Mouse (Mus musculus): ENCODE measurements at regions not wholly inside any gene's neighbourhood (a gene's known extent, or its start where the extent isn't known, plus 50 kb on each side); places are given as distances from the start of the nearest gene placed in this dataset.

DNA sequence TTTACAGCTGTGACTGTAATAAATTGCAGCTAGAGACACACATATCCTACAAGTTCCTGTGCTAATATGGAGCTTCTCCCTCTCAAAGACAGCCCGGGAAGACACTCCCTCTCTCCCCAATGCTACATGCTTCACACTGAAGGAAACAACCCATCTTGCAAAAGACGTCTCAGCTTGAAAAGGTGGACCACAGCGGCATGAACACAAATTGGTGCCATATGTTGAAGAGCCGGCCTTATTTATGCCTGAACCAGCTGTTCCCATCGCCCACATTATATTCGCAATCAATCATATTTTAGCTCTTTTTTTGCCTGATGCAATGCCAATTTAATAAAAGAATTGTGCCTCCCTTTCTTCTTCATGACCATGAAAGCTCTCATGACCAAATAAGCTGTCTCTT, 135.8 kb upstream of the Mast4 start:
- DNase-seq (ENCODE audit: low spot score) = no peak

DNA sequence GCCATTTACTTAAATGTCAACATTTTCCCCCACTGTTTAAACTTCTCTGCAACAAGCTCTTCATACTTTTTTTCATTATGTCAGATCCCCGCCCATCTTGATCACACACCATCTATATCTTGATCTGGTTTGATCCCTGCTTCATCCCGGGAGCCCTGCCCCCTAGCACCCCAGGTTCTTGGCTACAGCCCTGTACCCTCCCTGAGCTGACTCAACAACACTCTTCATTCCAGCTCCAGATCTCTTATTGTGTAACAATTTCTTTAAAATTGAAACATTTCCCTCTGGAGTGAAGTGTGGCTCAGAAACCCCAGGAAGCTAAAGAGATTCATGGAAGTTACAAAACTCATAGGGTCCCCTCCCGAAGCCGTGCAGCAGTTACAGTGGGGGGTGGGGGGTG, 126.2 kb upstream of the Mast4 start:
- DNase-seq (ENCODE audit: low spot score) = no peak

DNA sequence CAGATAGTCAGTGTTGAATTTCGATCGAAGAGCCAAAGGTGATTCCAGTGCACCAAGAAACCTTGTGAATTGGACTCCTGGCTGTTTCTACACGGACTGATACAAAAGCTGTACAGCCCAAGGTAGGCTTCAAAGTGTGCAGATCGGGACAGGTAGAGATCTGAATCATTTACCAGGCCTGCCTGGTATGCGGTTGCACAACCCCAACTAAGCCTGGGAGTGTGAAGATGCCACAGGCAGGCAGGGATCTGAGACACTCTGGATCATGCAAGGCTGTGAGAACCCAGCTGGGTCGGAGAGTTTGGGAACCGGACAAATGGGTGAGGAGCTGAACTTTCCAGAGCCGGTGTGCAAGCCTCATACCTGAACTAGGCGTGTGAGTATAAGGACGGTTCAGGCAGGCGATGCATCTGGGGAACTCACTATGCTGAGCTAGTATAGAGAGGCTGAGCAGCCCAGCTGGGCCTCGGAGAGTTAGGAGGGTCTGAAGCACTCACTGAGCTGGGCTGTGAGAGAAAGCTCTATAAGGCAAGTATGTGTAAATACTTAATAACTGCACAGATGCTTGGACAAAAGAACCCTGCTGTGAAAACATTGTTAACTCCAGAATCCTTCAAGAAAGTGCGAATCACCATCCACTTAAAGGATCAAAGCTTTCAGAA, 125.3 kb upstream of the Mast4 start:
- no peak for DNase-seq (ENCODE audit: low spot score)

DNA sequence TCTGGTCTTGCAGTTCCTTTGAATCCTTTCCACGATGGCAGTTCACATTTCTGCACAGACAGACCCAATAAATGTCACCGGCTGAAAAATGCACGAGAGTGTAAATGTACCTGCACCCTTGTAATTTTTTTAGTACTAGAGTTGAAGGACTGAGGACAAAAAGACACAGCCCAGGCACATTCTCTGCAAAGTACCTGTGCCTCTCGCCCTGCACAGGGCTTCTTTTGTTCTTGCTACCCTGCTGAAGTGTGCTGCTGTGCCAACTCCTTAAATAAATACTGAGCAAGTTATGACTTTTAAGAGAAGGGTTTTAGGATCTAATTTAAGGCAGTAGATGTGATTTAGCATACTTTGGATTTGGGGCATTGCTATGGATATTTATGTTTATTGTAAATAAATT, 118.5 kb upstream of the Mast4 start:
- no peak for DNase-seq (ENCODE audit: low spot score)

DNA sequence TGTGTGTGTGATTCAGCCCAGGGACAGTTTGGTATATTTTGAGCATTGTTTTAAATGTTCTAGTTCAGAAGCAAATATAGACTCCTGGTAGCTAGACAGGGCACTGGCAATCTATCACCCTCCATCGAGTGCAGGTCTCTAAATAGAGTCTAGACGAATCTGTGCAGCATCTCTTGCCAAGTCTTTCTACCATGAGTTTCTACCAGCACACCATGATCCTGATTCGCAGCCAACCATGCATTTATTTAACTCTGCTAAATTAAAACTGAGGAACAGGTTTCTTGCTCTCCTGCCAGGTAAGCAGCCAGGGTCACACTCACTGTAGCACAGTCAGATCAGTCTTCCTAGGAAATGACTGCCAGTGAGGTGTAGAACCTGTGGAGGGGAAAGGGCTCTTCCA, 96.3 kb upstream of the Mast4 start:
- no peak for DNase-seq (ENCODE audit: low spot score)

DNA sequence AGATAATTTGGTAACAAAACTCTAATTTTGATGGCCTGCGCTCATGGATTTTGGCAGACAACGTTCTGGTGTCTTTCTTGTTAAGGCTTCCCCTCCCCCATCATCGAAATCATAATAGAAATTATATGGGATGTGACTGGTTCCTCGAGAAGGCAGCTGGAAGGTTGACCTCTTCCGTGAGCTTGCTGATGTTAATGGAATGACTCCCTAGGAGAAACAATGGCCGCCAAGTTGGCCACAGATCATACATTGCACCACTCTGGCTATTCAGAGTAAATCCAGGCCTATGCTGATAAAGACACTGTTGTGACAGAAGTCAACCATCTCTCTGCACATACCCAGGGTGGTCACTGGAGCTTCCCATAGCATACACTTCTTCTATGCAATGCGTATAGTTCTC, 89.7 kb upstream of the Mast4 start:
- no peak for DNase-seq (ENCODE audit: low spot score)

DNA sequence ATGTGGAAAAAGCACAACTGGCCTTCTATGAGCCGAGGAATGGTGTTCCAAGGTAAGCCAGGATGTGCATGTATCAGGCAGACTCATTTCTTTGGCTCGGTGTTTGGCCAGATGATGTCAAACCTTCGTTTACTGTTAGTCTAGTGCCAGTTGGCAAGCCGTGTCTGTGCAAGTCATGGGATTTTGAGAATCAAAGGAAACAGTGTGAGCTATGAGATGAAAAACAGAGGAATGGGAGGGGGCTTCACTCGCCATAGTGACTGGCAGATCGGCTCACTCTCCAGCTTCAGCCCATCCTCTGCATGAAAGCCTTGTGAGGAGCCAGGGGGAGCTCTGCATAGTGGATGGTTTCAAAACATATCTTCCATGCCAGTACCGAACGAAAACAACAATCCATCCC, 89.1 kb upstream of the Mast4 start:
- no peak for DNase-seq (ENCODE audit: low spot score)

DNA sequence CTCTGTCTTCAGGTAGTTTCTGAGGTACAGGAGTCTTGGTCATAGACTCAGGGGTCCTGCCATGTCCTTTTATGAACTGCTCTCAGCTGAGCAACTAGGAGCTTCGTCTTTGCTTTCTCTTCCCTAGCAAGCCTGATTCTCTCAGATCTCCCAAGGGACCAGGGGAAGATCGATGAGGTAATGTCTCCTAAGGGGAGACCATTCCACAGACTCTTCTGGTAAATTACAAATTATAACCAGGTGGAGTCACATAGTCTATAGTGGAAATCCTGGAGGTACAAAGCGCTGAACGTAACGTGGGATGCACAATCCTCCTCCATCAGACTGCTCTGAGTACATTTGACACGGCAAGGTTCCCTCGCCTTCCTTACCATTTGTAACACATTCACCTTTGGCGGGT, 88.7 kb upstream of the Mast4 start:
- no peak for DNase-seq (ENCODE audit: low spot score)

DNA sequence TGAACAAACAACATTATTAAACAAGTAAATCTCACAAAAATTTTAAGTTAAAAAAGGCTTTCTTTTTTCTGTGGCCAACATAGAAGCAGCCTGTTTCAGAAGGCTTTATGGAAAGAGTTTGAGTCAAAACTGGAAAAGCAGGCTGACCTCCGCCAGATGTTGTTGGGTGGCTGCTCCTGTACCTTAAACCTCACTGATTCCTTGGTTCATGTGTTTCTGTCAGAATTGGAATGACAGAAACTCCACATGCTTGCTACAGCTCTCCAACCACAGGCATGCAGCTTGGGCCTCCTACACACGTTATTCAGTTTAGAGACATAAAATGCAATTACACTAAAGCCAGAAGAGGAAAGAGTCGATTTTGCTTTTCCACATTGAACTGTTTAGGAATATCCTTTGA, 84.8 kb upstream of the Mast4 start:
- DNase-seq (ENCODE audit: low spot score) = no peak

DNA sequence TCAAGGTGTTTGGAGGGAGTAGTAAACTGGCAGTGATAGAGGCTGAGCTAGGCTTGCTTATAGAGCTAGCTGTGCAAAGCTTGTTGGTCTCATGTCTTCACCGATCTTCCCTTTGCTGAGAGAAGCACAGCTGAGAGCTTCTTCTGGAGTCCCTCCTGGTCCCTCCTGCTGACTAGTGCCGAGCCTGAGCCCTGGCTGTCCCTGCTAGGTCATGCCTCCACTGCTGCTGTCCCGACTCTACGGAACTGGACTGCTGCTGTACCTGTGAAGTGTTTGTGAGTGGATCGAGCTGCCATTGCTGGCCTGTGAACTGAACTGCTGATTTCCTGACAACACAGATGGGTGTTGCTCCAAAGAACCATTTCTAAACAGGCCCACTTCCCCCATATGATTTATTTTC, 83.0 kb upstream of the Mast4 start:
- no peak for DNase-seq (ENCODE audit: low spot score)

DNA sequence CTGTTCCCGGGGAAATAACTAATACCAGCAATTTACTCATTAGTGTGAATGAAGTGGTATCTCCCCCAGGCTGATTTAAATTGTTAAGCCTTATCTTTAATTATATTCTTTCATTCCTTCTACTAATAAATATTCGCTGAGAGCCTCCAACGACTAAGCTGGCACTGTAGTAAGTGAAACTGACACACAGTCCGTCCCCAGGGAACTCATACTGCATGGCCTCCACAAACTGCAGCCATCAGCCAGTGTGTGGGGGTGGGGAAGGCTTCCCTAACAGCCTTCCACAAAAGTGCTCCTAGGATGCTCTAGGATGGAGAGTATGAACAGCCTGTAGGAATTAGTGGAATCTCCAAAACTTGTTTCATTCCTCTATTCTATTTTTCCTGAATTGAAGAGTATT, 81.0 kb upstream of the Mast4 start:
- DNase-seq (ENCODE audit: low spot score) = no peak

DNA sequence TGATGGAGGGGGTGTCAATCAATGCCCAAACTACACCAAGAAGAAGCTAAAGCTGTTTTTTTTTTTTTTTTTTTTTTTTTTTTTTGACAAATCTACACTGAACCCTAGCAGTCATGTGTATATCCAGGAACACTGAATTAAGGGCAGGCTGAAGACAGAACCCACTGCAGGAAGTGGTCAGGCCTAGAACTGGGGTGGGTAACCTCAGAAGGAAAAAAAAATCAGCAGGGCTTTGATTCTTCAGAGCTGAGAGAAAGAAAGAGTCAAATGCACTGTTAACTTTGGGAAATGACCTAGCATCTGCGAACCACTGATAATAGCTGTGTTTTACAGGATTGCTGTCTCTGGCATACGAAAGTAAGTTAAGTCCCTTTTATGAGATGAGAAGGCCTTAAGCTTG, 78.3 kb upstream of the Mast4 start:
- DNase-seq (ENCODE audit: low spot score) = no peak

DNA sequence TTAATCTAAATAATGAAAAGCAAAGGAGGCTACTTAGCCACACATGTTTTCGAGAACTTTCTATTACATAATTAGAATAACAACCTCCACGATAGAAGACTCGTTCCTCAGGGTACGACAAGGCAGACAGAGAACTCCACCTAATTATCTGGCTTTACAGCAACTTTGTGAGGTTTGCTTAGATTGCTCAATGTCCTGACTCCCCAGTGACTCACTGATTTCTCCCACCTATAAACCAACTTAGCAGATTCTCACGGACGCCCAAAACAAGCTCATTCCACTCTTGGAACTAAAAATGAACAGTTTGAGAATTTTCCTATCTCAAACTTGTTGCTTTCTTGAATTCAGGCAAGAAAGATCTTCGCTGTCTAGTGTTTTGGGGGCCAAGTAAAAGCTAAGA, 75.0 kb upstream of the Mast4 start:
- DNase-seq (ENCODE audit: low spot score) = no peak

DNA sequence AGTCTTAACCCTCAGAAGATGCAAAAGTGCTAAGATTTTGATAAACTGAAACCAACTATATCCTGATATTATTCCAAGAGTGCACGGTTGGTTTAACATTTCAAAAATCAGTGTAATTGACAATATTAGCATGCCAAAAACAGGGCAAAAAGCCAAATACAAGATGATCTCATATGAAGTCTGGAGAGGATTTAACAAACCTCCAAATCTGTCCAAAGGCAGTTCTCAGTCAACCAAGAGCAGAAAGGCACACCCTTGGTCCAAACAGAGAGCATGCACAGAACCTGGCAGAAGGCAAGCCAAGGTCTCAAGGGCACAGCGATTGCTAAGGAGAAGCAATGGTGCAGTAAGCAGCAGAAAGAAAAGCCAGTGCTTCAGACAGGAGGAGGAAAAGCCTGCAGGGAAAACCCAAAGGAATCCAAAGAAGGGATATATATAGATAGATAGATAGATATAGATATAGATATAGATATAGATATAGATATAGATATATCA, 62.3 kb upstream of the Mast4 start:
- no peak for DNase-seq (ENCODE audit: low spot score)

DNA sequence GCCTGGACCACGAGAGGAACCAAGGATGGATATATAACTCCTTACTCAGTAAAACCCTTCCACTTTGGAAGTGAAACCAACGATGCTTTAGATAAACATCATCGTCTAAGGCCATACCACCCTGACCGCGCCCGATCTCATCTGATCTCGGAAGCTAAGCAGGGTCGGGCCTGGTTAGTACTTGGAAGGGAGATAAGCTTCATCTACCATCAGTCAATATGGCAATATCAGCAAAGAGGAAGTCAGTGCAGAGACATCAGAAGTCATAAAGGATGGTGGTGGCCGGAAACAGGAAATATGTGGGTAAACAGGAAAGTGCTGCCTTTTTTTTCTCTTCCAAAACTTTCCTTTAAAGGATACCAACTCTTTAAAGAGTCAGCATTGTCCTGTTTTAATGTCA, 61.8 kb upstream of the Mast4 start:
- DNase-seq (ENCODE audit: low spot score) = no peak

DNA sequence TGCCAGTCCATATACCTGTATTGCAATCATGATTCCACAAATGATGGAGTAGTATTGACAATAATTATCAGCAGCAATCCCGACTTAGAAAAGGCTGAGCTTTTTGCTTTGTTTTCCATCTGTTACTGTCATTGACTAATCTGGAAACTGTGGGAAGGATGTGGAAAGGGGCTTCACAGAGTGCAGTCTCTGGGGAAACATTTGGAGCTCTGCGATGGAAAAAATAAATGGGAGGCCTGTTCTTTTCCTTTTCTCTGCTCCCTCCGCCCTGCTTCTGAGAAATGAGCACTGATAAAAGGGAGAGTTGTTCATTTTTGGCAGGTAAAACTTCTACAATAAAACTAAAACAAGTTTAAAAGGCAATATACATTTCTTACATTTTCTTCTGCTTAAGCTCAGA, 58.3 kb upstream of the Mast4 start:
- no peak for DNase-seq (ENCODE audit: low spot score)

DNA sequence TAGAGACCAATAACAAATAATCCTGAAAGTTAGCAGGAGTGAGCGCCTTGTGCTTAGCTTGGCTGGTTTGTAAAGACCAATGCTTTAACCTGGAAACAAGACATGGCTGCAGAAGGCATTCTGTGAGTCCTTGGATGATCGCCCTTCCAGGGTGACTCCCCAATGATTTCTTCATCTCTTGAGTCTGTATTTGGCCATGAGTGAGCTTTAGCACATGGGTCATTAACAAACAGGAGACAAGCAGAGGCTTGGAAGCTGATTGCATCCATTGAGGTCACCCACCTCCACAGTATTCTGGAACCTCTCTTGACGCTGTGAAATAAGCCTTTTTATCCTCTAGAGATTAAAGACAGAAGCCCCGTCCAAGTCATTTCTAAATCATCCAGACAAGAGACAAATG, 57.1 kb upstream of the Mast4 start:
- DNase-seq (ENCODE audit: low spot score) = no peak

DNA sequence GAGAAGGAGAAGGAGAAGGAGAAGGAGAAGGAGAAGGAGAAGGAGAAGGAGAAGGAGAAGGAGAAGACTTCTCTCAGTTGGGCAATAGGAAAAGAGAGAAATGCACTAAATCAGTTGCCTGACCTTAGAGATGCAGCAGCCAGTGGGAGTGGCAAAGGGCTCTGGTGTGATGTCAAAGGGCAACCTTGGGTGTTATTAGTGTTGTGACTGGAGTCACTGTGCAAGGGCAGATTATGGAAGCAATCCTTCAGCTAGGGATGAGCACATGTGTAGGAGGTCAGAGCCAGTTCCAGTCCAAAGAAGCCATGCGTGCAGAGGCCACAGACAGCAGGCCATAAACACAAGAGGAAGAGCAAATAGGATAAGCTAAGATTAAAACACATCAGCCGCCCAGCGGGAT, 56.7 kb upstream of the Mast4 start:
- DNase-seq (ENCODE audit: low spot score) = no peak

DNA sequence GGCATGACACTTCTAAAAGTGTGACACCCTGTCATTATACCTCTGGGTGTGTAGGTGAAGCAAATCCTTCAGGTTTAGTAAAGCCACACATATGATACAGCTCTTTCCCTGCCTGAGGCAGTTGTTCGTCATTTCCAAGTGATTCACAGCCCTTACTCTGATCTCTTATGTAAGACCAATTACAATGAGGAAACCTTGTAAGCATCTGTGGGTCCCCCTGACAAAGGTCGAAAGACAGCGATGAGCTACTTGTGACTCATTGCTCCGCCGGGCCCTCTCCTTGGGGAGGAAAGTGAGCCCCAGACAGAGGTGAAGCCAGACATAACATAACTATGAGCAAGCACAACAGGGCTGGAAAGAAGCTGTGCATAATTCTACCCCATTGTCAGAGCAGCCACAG, 52.7 kb upstream of the Mast4 start:
- no peak for DNase-seq (ENCODE audit: low spot score)
